Mouse (Mus musculus) kidney, postnatal 4 days (tissue): ENCODE results near the gene Zfp61.

Experiments used
- DNase-seq, 2 experiments: peaks; one replicate each; pipeline ENCODE4 v3.0.0; 2021; ENCODE audit warnings: mixed read lengths in 2 of 2

Gene Zfp61

GRCm38 (mm10) chr7:24300771-24301282, at the start of gene Zfp61:
Gene Zfp61 (minus strand): TSS chr7:24301232.
- peak; percentile 64 to 67 for DNase-seq

- DNase-seq: no peak
Measured at GRCm38 (mm10) chr7:24348896-24349295, 47.9 kb upstream of the Zfp61 start, which contains the start of gene Lypd5. Gene Lypd5 (plus strand): TSS chr7:24349196.

GRCm38 (mm10) chr7:24346444-24346843, 45.4 kb upstream of the Zfp61 start:
- DNase-seq: no peak

GRCm38 (mm10) chr7:24343701-24344272, 42.8 kb upstream of the Zfp61 start:
- no peak for DNase-seq

- DNase-seq: no peak
Measured at GRCm38 (mm10) chr7:24338241-24338640, 37.2 kb upstream of the Zfp61 start.

GRCm38 (mm10) chr7:24335699-24336309, 34.8 kb upstream of the Zfp61 start:
- peak; percentile 85 to 86 for DNase-seq

- peak; percentile 35 to 58 for DNase-seq
Measured at GRCm38 (mm10) chr7:24333304-24333986, 32.4 kb upstream of the Zfp61 start, which contains the start of gene Tescl. Gene Tescl (minus strand): TSS chr7:24333936.

GRCm38 (mm10) chr7:24327281-24327975, 26.4 kb upstream of the Zfp61 start:
- DNase-seq: peak in 1 of 2 experiments; percentile 11

- DNase-seq: no peak
Measured at GRCm38 (mm10) chr7:24326273-24327135, 25.5 kb upstream of the Zfp61 start.

- DNase-seq: peak; percentile 30 to 57
Measured at GRCm38 (mm10) chr7:24325675-24326128, 24.7 kb upstream of the Zfp61 start.

- DNase-seq: peak in 1 of 2 experiments; percentile 37
Measured at GRCm38 (mm10) chr7:24325197-24325596, 24.2 kb upstream of the Zfp61 start.

GRCm38 (mm10) chr7:24322593-24322992, 21.6 kb upstream of the Zfp61 start:
- DNase-seq: no peak

GRCm38 (mm10) chr7:24318942-24319341, 17.9 kb upstream of the Zfp61 start:
- DNase-seq: no peak

GRCm38 (mm10) chr7:24316567-24317092, 15.6 kb upstream of the Zfp61 start, which contains the start of gene Zfp94:
Gene Zfp94 (minus strand): TSS chr7:24316666.
- peak; percentile 93 to 96 for DNase-seq

GRCm38 (mm10) chr7:24315726-24316566, 14.9 kb upstream of the Zfp61 start:
- DNase-seq: peak; percentile 8 to 26

- DNase-seq: peak; percentile 19 to 36
Measured at GRCm38 (mm10) chr7:24299823-24300481, 1.1 kb downstream of the Zfp61 start.

- peak; percentile 85 to 91 for DNase-seq
Measured at GRCm38 (mm10) chr7:24298973-24299708, 1.9 kb downstream of the Zfp61 start.

- DNase-seq: peak in 1 of 2 experiments; percentile 26
Measured at GRCm38 (mm10) chr7:24298635-24298972, 2.4 kb downstream of the Zfp61 start.

- no peak for DNase-seq
Measured at GRCm38 (mm10) chr7:24297361-24298095, 3.5 kb downstream of the Zfp61 start.
